Mouse (Mus musculus) brown adipose tissue, adult 24 weeks (tissue): ENCODE data around the gene Kazald1. TPM values are rescaled to one million over a fixed set of nuclear protein-coding genes. Genes with fewer than 3 reads are reported as not detected.

Experiments
- H3K27ac ChIP-seq: fragments of 200-500 bp; replicated peaks from 2 replicates; pipeline ENCODE4 v1.5.1; 2012; ENCODE audit warnings: low read depth, mild to moderate bottlenecking, low read length
- H3K4me1 ChIP-seq: fragments of 200-500 bp; 2 replicates; pipeline ENCODE4 v1.6.1; 2012; ENCODE audit warnings: low read length, mixed read lengths; ENCODE audit not compliant: control insufficient read depth, insufficient read depth, insufficient read length
- H3K4me3 ChIP-seq: fragments of 200-500 bp; 2 replicates; pipeline ENCODE4 v1.5.1; 2012; ENCODE audit warnings: low read depth, mild to moderate bottlenecking, low read length, moderate library complexity; ENCODE audit not compliant: insufficient read depth
- polyA plus RNA-seq: library from polyadenylated mRNA; stranded (reverse); fragments of >200 nt; gene quantifications from 2 replicates; pipeline ENCODE4 v1.2.4, GENCODE M21; 2012; ENCODE audit not compliant: missing spikeins, insufficient read depth, insufficient read length

The Kazald1 gene
- polyA plus RNA-seq, 1 experiment, result 5.4 TPM

GRCm38 (mm10) chr19:45058841-45059240, 16.2 kb upstream of the Kazald1 start:
- Histone ChIP-seq H3K4me1 (peaks cover 3% of the 10 kb centered on the region; the same call in 1 of the 2 replicates), H3K27ac (peak overlapping the region; percentile 89), H3K4me3 (peak overlapping the region; percentile 60)

GRCm38 (mm10) chr19:45063565-45064292, 11.3 kb upstream of the Kazald1 start:
- no peak overlapping the region for H3K4me3 ChIP-seq
- H3K27ac ChIP-seq, result no peak overlapping the region
- H3K4me1 ChIP-seq, result no peaks in the 10 kb centered on the region

GRCm38 (mm10) chr19:45065226-45065625, 9.8 kb upstream of the Kazald1 start:
- Histone ChIP-seq H3K4me1 (no peaks in the 10 kb centered on the region), H3K4me3 (no peak overlapping the region), H3K27ac (no peak overlapping the region)

- H3K27ac ChIP-seq, result no peak overlapping the region
- H3K4me3 ChIP-seq, result no peak overlapping the region
- no peaks in the 10 kb centered on the region for H3K4me1 ChIP-seq
These were observed 7.9 kb upstream of the Kazald1 start for GRCm38 (mm10) chr19:45067170-45067569.

- Histone ChIP-seq H3K27ac (no peak overlapping the region), H3K4me3 (no peak overlapping the region), H3K4me1 (no peaks in the 10 kb centered on the region)
These were observed 7.1 kb upstream of the Kazald1 start for GRCm38 (mm10) chr19:45067758-45068510.

- Histone ChIP-seq H3K4me3 (peak overlapping the region; percentile 81), H3K4me1 (0 out of 2 replicates have a peak, but pooled peaks cover 2% of the 10 kb centered on the region), H3K27ac (no peak overlapping the region)
These were observed 1.0 kb upstream of the Kazald1 start for GRCm38 (mm10) chr19:45073871-45074542.

GRCm38 (mm10) chr19:45075323-45076035, 438 bp downstream of the Kazald1 start:
- H3K4me1 ChIP-seq, result peaks cover 2% of the 10 kb centered on the region; the same call in 1 of the 2 replicates
- H3K27ac ChIP-seq, result peak overlapping the region; percentile 32
- H3K4me3 ChIP-seq, result peak overlapping the region; percentile 62

GRCm38 (mm10) chr19:45076036-45076575, 1.1 kb downstream of the Kazald1 start:
- H3K4me1 ChIP-seq, result peaks cover 6% of the 10 kb centered on the region; the same call in 1 of the 2 replicates
- H3K4me3 ChIP-seq, result peak overlapping the region; percentile 62
- peak overlapping the region; percentile 32 for H3K27ac ChIP-seq

- H3K4me1 ChIP-seq, result peaks cover 6% of the 10 kb centered on the region; the same call in 1 of the 2 replicates
These were observed 1.8 kb downstream of the Kazald1 start for GRCm38 (mm10) chr19:45076586-45077510.

GRCm38 (mm10) chr19:45077742-45078645, 3.0 kb downstream of the Kazald1 start:
- Histone ChIP-seq H3K4me3 (no peak overlapping the region), H3K27ac (no peak overlapping the region), H3K4me1 (peaks cover 6% of the 10 kb centered on the region; the same call in 1 of the 2 replicates)

More at GRCm38 (mm10) chr19:45076586-45077510, 1.8 kb downstream of the Kazald1 start:
- Histone ChIP-seq H3K4me3 (peak overlapping the region; percentile 62), H3K27ac (no peak overlapping the region)

- peaks cover 6% of the 10 kb centered on the region; the same call in 1 of the 2 replicates for H3K4me1 ChIP-seq
- no peak overlapping the region for H3K27ac ChIP-seq
These were observed 4.1 kb downstream of the Kazald1 start for GRCm38 (mm10) chr19:45078971-45079764.

More at GRCm38 (mm10) chr19:45078971-45079764, 4.1 kb downstream of the Kazald1 start:
- H3K4me3 ChIP-seq, result peak overlapping the region; percentile 27
